Mouse (Mus musculus) liver, adult 2 months (tissue): ENCODE data around the gene Slc45a3.

Experiments used
- CTCF ChIP-seq: fragments of 200-500 bp; IDR thresholded peaks from 2 replicates; pipeline ENCODE4 v1.5.1; 2011; ENCODE audit warnings: low read depth, low read length, control low read depth
- POLR2A ChIP-seq: fragments of 200-500 bp; IDR thresholded peaks from 2 replicates; pipeline ENCODE4 v1.6.1; 2011; ENCODE audit warnings: low read length, control low read depth; ENCODE audit not compliant: insufficient read depth; ENCODE audit errors: extremely low read depth

GRCm38 (mm10) chr1:131983806-131984205 lies 21.0 kb downstream of the Slc45a3 start:
- TF ChIP-seq CTCF (no peak), POLR2A (no peak)
